Mouse (Mus musculus): Measurements from ENCODE around the gene Frrs1. TPM values are rescaled to one million over a fixed set of nuclear protein-coding genes. Genes with fewer than 3 reads are reported as not detected.
"Not testable (repeated sequence)": the region's sequence is repeated elsewhere in the genome, so short reads cannot be mapped to it uniquely, and the experiment has no call there.

The Frrs1 gene
- polyA plus RNA-seq (2012): 0.92 and 1.8 TPM in 2 replicates

DNA sequence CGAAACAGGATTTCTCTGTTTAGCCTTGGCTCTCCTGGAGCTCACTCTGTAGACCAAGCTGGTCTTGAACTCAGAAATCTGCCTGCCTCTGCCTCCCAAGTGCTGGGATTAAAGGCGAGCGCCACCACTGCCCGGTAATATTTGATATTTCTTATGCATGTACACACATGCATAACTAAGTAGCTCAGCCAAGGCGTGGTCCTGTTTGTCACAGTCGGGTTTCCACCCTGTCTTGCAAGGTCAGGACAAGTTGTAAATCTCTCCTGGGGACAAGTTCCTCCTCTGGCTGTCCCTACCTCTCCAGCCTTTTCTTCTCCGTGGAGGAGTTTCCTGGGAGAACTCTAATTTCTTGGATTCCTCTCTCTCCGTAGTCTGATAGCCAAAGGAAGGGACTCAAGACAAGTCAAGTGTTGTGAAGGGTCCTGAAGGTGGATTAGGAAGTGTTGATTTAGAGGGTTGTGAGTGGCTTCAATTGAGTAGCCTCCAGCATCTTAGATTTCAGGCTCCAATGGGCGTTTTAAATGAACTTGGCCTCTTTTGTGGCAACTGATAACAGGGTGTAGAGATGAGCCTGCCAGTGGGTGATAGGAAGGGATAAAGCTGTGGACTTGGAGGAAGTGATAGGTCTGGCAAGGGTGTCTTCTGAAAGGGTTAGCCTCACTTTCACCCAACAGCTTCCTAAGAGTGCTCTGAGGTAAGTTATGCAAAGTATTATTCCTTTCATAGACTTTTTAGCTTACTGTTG lies at the start of gene Frrs1:
Gene Frrs1 (plus strand): TSS at position 524 of the 745 bp plus-strand sequence.
- Histone ChIP-seq H3K4me1 (ENCODE audit: control insufficient read depth) (peaks cover 66% of the 10 kb centered on the region), H3K4me3 (replicated peaks) (peak within 1 kb of the TSS; percentile 95)

DNA sequence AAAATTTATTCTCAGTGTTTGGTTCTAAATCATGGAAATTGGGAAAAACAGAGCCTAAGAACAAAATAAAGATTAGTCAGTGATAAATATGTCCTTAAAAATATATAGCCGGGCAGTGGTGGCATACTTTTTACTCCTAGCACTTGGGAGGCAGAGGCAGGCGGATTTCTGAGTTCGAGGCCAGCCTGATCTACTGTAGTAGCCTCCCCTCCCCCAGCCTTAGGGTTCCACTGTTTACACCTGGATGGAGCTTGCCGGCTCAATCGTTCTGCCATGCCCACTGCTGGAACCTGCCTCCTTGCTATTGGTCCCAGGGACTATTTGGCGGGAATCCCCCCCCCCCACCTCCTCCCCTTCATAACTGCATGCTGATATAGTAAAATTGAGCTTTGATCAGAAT lies 48.9 kb upstream of the Frrs1 start:
- not testable (repeated sequence) for H3K9me3 ChIP-seq (ENCODE audit: control insufficient read depth, low read length); H3K27me3 ChIP-seq (ENCODE audit: control insufficient read depth); H3K36me3 ChIP-seq (ENCODE audit: control insufficient read depth); H3K4me3 ChIP-seq (replicated peaks)
- H3K4me1 ChIP-seq (ENCODE audit: control insufficient read depth): peaks cover 20% of the 10 kb centered on the region

More for the DNA sequence above, at the start of gene Frrs1:
- peaks cover 8% of the 10 kb centered on the region for H3K36me3 ChIP-seq (ENCODE audit: control insufficient read depth)
- H3K9me3 ChIP-seq (ENCODE audit: control insufficient read depth, low read length): no peaks in the 10 kb centered on the region
- no peaks in the 10 kb centered on the region for H3K27me3 ChIP-seq (ENCODE audit: control insufficient read depth)
- TF ChIP-seq GATA1 (IDR thresholded peaks at IDR 0.05; ENCODE audit: low read length) (peak; percentile 94), TAL1 (IDR thresholded peaks at IDR 0.05; ENCODE audit: low read length) (peak; percentile 84)

- no peaks in the 10 kb centered on the region for H3K36me3 ChIP-seq (ENCODE audit: control insufficient read depth)
- no peaks in the 10 kb centered on the region for H3K9me3 ChIP-seq (ENCODE audit: control insufficient read depth, low read length)
Measured at GRCm38 (mm10) chr3:116812946-116813345, 46.3 kb upstream of the Frrs1 start.

GRCm38 (mm10) chr3:116815305-116815797 lies 43.9 kb upstream of the Frrs1 start:
- Histone ChIP-seq H3K27me3 (ENCODE audit: control insufficient read depth) (peaks cover 6% of the 10 kb centered on the region; the same call in 1 of the 2 replicates), H3K9me3 (ENCODE audit: control insufficient read depth, low read length) (no peaks in the 10 kb centered on the region), H3K4me3 (replicated peaks) (no peak overlapping the region), H3K36me3 (ENCODE audit: control insufficient read depth) (no peaks in the 10 kb centered on the region), H3K4me1 (ENCODE audit: control insufficient read depth) (no peaks in the 10 kb centered on the region)
- TF ChIP-seq TAL1 (IDR thresholded peaks at IDR 0.05; ENCODE audit: low read length) (no peak), GATA1 (IDR thresholded peaks at IDR 0.05; ENCODE audit: low read length) (no peak)

More at GRCm38 (mm10) chr3:116812946-116813345, 46.3 kb upstream of the Frrs1 start:
- TF ChIP-seq TAL1 (IDR thresholded peaks at IDR 0.05; ENCODE audit: low read length) (no peak), GATA1 (IDR thresholded peaks at IDR 0.05; ENCODE audit: low read length) (no peak)
- H3K4me1 ChIP-seq (ENCODE audit: control insufficient read depth): peaks cover 9% of the 10 kb centered on the region
- peaks cover 6% of the 10 kb centered on the region; the same call in 1 of the 2 replicates for H3K27me3 ChIP-seq (ENCODE audit: control insufficient read depth)
- no peak overlapping the region for H3K4me3 ChIP-seq (replicated peaks)

- no peaks in the 10 kb centered on the region for H3K4me1 ChIP-seq (ENCODE audit: control insufficient read depth)
- TF ChIP-seq TAL1 (IDR thresholded peaks at IDR 0.05; ENCODE audit: low read length) (no peak), GATA1 (IDR thresholded peaks at IDR 0.05; ENCODE audit: low read length) (no peak)
- no peak overlapping the region for H3K4me3 ChIP-seq (replicated peaks)
- H3K27me3 ChIP-seq (ENCODE audit: control insufficient read depth): peaks cover 6% of the 10 kb centered on the region; the same call in 1 of the 2 replicates
- no peaks in the 10 kb centered on the region for H3K9me3 ChIP-seq (ENCODE audit: control insufficient read depth, low read length)
- H3K36me3 ChIP-seq (ENCODE audit: control insufficient read depth): no peaks in the 10 kb centered on the region
Measured at GRCm38 (mm10) chr3:116815916-116816315, 43.3 kb upstream of the Frrs1 start.

DNA sequence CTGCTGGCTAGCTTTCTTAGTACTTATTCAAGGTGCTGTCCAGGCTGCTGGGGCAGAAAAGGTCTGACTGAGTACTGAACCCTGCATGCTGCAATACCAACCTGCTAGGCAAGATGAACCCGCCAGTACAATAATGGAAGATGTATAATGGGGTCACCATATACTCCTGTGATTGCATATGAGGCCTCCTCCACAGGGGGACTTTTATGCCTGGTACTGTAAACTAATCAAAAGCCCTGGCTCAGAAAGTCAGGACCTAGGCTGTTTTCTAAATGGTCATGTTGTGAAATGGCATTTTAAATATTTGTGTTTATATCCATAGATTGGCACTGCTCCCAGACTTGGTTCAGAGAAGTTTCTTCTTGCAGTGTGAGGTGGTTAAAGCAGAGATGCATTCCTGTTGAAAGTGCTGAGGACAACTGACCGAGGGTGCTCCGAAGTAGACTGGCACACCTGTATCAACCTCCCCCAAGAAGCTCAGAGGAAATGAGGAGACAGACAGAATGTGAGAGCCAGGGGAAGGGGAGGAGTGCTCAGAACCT lies 42.5 kb upstream of the Frrs1 start:
- H3K36me3 ChIP-seq (ENCODE audit: control insufficient read depth): no peaks in the 10 kb centered on the region
- H3K9me3 ChIP-seq (ENCODE audit: control insufficient read depth, low read length): no peaks in the 10 kb centered on the region
- no peak overlapping the region for H3K4me3 ChIP-seq (replicated peaks)
- no peaks in the 10 kb centered on the region for H3K4me1 ChIP-seq (ENCODE audit: control insufficient read depth)
- peaks cover 6% of the 10 kb centered on the region; the same call in 1 of the 2 replicates for H3K27me3 ChIP-seq (ENCODE audit: control insufficient read depth)
- TF ChIP-seq GATA1 (IDR thresholded peaks at IDR 0.05; ENCODE audit: low read length) (no peak), TAL1 (IDR thresholded peaks at IDR 0.05; ENCODE audit: low read length) (no peak)

- TF ChIP-seq GATA1 (IDR thresholded peaks at IDR 0.05; ENCODE audit: low read length): no peak
- no peak for TF ChIP-seq TAL1 (IDR thresholded peaks at IDR 0.05; ENCODE audit: low read length)
- no peak overlapping the region for H3K4me3 ChIP-seq (replicated peaks)
- H3K9me3 ChIP-seq (ENCODE audit: control insufficient read depth, low read length): no peaks in the 10 kb centered on the region
- H3K36me3 ChIP-seq (ENCODE audit: control insufficient read depth): no peaks in the 10 kb centered on the region
- peaks cover 6% of the 10 kb centered on the region; the same call in 1 of the 2 replicates for H3K27me3 ChIP-seq (ENCODE audit: control insufficient read depth)
- H3K4me1 ChIP-seq (ENCODE audit: control insufficient read depth): no peaks in the 10 kb centered on the region
Measured at GRCm38 (mm10) chr3:116817231-116817630, 42.0 kb upstream of the Frrs1 start.

GRCm38 (mm10) chr3:116826471-116827215 lies 32.6 kb upstream of the Frrs1 start:
- Histone ChIP-seq H3K9me3 (ENCODE audit: control insufficient read depth, low read length) (no peaks in the 10 kb centered on the region), H3K4me1 (ENCODE audit: control insufficient read depth) (no peaks in the 10 kb centered on the region), H3K27me3 (ENCODE audit: control insufficient read depth) (peaks cover 5% of the 10 kb centered on the region; the same call in 1 of the 2 replicates), H3K4me3 (replicated peaks) (no peak overlapping the region), H3K36me3 (ENCODE audit: control insufficient read depth) (no peaks in the 10 kb centered on the region)
- TF ChIP-seq TAL1 (IDR thresholded peaks at IDR 0.05; ENCODE audit: low read length): no peak
- no peak for TF ChIP-seq GATA1 (IDR thresholded peaks at IDR 0.05; ENCODE audit: low read length)

All from erythroblast, embryonic 14.5 days (primary cell).